Mouse (Mus musculus) forebrain, embryonic 11.5 days (tissue): ENCODE measurements around the gene Stard3. TPM values are rescaled to one million over a fixed set of nuclear protein-coding genes. Genes with fewer than 3 reads are reported as not detected.

ENCODE experiments used
- ATAC-seq: fragments of 200-750 bp; cut with Nextera tagmentation; replicated peaks from 2 replicates; pipeline ENCODE4 v1.8.0; 2017; ENCODE audit warnings: moderate TSS enrichment; ENCODE audit not compliant: low FRiP score
- DNase-seq: peaks from one replicate; pipeline ENCODE4 v3.0.0-alpha.2; 2017; ENCODE audit warnings: low spot score
- H3K27ac ChIP-seq: fragments of 300-500 bp; sonication (generic); 2 replicates; pipeline ENCODE4 v1.5.1; 2014; ENCODE audit warnings: low read depth, low read length
- H3K27me3 ChIP-seq: fragments of 300-500 bp; sonication (generic); 2 replicates; pipeline ENCODE4 v1.6.1; 2014; ENCODE audit warnings: mild to moderate bottlenecking, low read length, mixed read lengths; ENCODE audit not compliant: control insufficient read depth, insufficient read depth
- H3K36me3 ChIP-seq: fragments of 300-500 bp; sonication (generic); 2 replicates; pipeline ENCODE4 v1.6.1; 2014; ENCODE audit warnings: mild to moderate bottlenecking, low read length, moderate library complexity, mixed read lengths; ENCODE audit not compliant: control insufficient read depth, insufficient read depth
- H3K4me1 ChIP-seq: fragments of 300-500 bp; sonication (generic); replicated peaks from 2 replicates; pipeline ENCODE4 v1.6.1; 2014; ENCODE audit warnings: low read length, mixed read lengths; ENCODE audit not compliant: control insufficient read depth, insufficient read depth
- H3K4me2 ChIP-seq: fragments of 300-500 bp; sonication (generic); 2 replicates; pipeline ENCODE4 v1.6.1; 2014; ENCODE audit warnings: low read depth, mild to moderate bottlenecking, low read length, moderate library complexity, mixed read lengths; ENCODE audit not compliant: severe bottlenecking
- H3K4me3 ChIP-seq: fragments of 300-500 bp; sonication (generic); 2 replicates; pipeline ENCODE4 v1.5.1; 2014; ENCODE audit warnings: low read depth, low read length
- H3K9ac ChIP-seq: fragments of 300-500 bp; sonication (generic); 2 replicates; pipeline ENCODE4 v1.6.1; 2014; ENCODE audit warnings: low read length
- H3K9me3 ChIP-seq: fragments of 300-500 bp; sonication (generic); 2 replicates; pipeline ENCODE4 v1.6.1; 2016; ENCODE audit warnings: low read length, mixed read lengths; ENCODE audit not compliant: control insufficient read depth
- WGBS: fragments of 180-500 bp; shearing (Covaris S2); extraction: QIAGEN DNeasy Blood & Tissue Kit; methylation state at CpG from one replicate; pipeline ENCODE4 v1.1.7; 2014; 5-methylcytosine and 5-hydroxymethylcytosine counted together
- polyA plus RNA-seq: library from polyadenylated mRNA; unstranded; fragments of >200 nt; fragmentation: Nextera tagmentation; extraction: Ambion mirVana; gene quantifications from 2 replicates; pipeline ENCODE4 v1.2.1, GENCODE M21; 2014

Stard3 gene
- polyA plus RNA-seq, 1 experiment from 2014 or later = 38.1 TPM

DNA sequence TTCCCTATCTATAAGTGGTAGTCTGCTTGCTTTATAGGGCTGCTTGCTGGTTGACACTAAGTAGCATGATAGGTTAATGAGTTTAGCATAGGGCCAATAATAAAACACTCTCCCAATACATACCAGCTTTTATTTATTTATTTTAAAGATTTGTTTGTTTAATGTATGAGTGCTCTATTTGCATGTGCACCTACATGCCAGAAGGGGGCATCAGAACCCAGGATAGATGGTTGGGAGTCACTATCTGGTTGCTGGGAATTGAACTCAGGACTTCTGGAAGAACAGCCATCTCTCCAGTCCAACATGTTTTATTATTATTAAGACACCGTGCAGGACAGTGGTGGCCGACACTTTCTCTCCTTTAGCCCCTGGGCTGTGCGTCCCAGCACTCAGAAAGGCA is 26.0 kb upstream of the Stard3 start:
- peaks cover 99% of the 10 kb centered on the region for H3K27me3 ChIP-seq
- no peak overlapping the region for H3K27ac ChIP-seq
- no peak overlapping the region for H3K9ac ChIP-seq
- peaks cover 16% of the 10 kb centered on the region for H3K4me1 ChIP-seq
- WGBS = 78% methylated on average over 3 of the region's 3 CpGs
- H3K4me3 ChIP-seq = no peak overlapping the region
- H3K4me2 ChIP-seq = no peak overlapping the region
- DNase-seq (no peak), ATAC-seq (no peak)
- H3K36me3 ChIP-seq = no peaks in the 10 kb centered on the region
- no peaks in the 10 kb centered on the region for H3K9me3 ChIP-seq

DNA sequence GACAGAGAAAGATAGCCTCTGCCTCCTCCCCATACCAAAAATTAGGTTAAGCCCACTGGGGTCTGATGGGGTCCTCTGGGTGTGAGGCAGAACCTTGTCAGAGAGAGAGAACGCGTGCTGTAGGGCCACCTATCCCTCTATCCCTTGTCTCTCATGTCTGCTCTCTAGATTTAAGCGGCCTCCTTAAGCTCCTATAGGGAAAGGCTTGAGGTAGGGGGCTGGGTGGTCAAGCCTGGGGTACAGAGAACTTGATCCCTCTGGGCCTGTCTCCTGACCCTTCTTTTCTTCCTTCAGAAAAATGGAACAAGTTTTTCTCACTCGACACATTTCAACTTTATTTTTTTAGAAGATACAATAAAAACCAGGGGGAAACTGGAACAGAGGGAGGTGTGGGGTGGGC is 25.3 kb upstream of the Stard3 start:
- Histone ChIP-seq H3K9me3 (no peaks in the 10 kb centered on the region), H3K36me3 (no peaks in the 10 kb centered on the region), H3K27me3 (peaks cover 99% of the 10 kb centered on the region), H3K9ac (no peak overlapping the region), H3K4me1 (peaks cover 13% of the 10 kb centered on the region), H3K4me3 (no peak overlapping the region), H3K4me2 (no peak overlapping the region), H3K27ac (no peak overlapping the region)
- no peak for ATAC-seq
- WGBS = 86% methylated on average over 4 of the region's 4 CpGs
- DNase-seq = no peak

DNA sequence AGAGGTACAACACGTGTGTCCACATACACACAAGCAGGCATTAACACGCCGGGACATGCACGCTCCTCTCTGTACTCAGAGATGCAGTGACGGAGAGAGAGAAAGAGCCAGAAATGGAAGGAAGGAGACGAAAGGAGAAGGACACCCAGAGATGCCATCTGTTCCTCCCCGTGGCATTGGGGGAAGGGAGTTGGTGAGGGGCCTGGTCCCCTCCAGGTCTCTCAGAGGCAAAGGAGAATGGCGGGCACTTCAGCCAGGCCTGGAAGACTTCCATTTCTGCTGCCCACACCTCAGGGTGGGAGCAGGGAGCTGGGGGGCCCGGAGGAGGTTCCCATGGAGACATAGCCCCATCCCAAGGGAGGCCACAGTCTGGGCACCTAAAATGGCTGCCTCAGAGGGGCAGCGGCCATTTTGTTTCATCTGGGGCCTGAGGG is 24.9 kb upstream of the Stard3 start:
- Histone ChIP-seq H3K4me3 (no peak overlapping the region), H3K4me2 (no peak overlapping the region), H3K27ac (no peak overlapping the region), H3K9me3 (no peaks in the 10 kb centered on the region), H3K36me3 (no peaks in the 10 kb centered on the region), H3K27me3 (peaks cover 99% of the 10 kb centered on the region), H3K9ac (no peak overlapping the region), H3K4me1 (peaks cover 12% of the 10 kb centered on the region)
- DNase-seq = no peak
- no peak for ATAC-seq
- WGBS = 72% methylated on average over 10 of the region's 10 CpGs

DNA sequence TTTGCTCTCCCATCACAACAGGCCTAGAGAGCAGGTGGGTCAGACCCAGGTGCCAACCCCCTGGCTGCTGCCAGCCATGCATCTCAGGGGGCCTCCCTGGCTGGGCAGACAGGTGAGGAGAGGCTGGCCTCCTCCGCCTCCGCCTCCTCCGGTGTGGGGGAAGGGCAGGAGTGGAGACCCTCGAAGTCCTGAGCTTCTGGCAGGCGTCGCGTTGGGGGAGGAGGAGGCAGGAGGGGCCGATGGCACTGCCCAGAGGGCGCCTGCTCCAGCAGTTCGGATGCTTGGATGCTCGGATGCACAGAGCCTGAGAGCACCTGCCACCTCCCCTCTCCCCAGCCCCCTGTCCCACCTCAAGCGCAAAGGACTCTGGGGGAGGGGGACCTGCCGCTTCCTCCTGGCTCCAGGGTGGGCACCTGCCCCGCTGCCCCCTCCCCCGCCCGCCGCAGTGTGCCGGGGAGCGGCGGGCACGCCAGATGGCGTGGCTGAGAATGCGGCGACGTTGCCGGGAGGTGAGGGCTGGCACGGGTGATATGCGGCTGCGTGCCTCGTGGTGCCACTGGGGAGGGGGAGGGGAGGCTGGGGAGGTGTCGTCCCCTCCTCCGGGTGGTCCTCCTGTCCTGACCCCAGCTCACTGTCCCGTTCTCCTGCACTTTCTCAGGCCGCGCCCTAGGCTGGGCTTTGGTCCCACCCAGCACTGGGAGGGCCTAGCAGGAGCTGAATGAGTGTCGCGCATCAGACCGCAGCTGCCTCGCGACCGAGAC is 24.0 kb upstream of the Stard3 start:
- DNase-seq = no peak
- Histone ChIP-seq H3K4me1 (peaks cover 15% of the 10 kb centered on the region), H3K36me3 (no peaks in the 10 kb centered on the region), H3K27ac (no peak overlapping the region), H3K4me3 (peak overlapping the region; percentile 10; the same call in 1 of the 2 replicates), H3K27me3 (peaks cover 99% of the 10 kb centered on the region), H3K4me2 (peak overlapping the region; percentile 34), H3K9me3 (no peaks in the 10 kb centered on the region), H3K9ac (no peak overlapping the region)
- 1% methylated on average over 38 of the region's 41 CpGs for WGBS
- peak; percentile 27; the same call in 1 of the 2 replicates for ATAC-seq

- no peaks in the 10 kb centered on the region for H3K9me3 ChIP-seq
- WGBS = 7% methylated on average over 9 of the region's 9 CpGs
- peaks cover 22% of the 10 kb centered on the region for H3K4me1 ChIP-seq
- no peak for ATAC-seq
- H3K9ac ChIP-seq = no peak overlapping the region
- no peak overlapping the region for H3K4me2 ChIP-seq
- peaks cover 99% of the 10 kb centered on the region for H3K27me3 ChIP-seq
- H3K36me3 ChIP-seq = no peaks in the 10 kb centered on the region
- no peak overlapping the region for H3K27ac ChIP-seq
- no peak overlapping the region for H3K4me3 ChIP-seq
- DNase-seq = no peak
These were observed 22.9 kb upstream of the Stard3 start for GRCm38 (mm10) chr11:98335250-98335649.

GRCm38 (mm10) chr11:98336245-98337107 is 21.7 kb upstream of the Stard3 start:
- H3K4me3 ChIP-seq = no peak overlapping the region
- H3K27ac ChIP-seq = no peak overlapping the region
- H3K9me3 ChIP-seq = no peaks in the 10 kb centered on the region
- 19% methylated on average over 13 of the region's 13 CpGs for WGBS
- H3K4me1 ChIP-seq = peaks cover 23% of the 10 kb centered on the region
- H3K36me3 ChIP-seq = no peaks in the 10 kb centered on the region
- no peak for DNase-seq
- H3K9ac ChIP-seq = no peak overlapping the region
- H3K4me2 ChIP-seq = no peak overlapping the region
- H3K27me3 ChIP-seq = peaks cover 97% of the 10 kb centered on the region
- ATAC-seq = no peak

GRCm38 (mm10) chr11:98338507-98338961 is 19.6 kb upstream of the Stard3 start:
- no peaks in the 10 kb centered on the region for H3K9me3 ChIP-seq
- H3K4me1 ChIP-seq = peaks cover 29% of the 10 kb centered on the region
- peak overlapping the region; percentile 48 for H3K4me3 ChIP-seq
- no peaks in the 10 kb centered on the region for H3K36me3 ChIP-seq
- WGBS = under 1% methylated on average over 46 of the region's 57 CpGs
- H3K4me2 ChIP-seq = peak overlapping the region; percentile 81
- peak overlapping the region; percentile 43 for H3K9ac ChIP-seq
- DNase-seq = peak; percentile 70
- peaks cover 88% of the 10 kb centered on the region for H3K27me3 ChIP-seq
- no peak for ATAC-seq
- no peak overlapping the region for H3K27ac ChIP-seq

DNA sequence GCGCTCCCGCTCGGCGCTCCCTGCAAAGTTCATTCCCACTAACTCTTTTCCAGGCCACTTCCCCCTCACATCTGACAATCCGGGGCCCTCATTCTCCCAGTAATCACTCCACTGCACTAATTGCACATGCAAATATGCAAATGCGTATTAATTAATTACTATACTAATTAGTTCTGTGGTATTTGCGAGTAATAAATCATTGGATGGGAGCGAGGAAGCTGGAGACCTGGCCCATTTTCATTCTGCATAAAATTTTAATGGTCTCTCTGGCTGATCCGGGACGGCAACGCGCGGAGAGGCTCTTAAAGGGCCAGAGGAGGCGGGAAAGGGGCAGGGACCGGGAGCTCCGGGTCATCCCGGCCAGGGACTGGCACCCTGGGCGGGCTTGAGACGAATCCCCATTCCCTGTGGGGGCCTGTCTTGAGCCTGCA is 19.1 kb upstream of the Stard3 start:
- Histone ChIP-seq H3K9me3 (no peaks in the 10 kb centered on the region), H3K27ac (no peak overlapping the region), H3K9ac (no peak overlapping the region; the same call in none of the 2 replicates), H3K36me3 (no peaks in the 10 kb centered on the region), H3K4me2 (peak overlapping the region; percentile 81), H3K4me3 (peak overlapping the region; percentile 48), H3K27me3 (peaks cover 84% of the 10 kb centered on the region), H3K4me1 (peaks cover 27% of the 10 kb centered on the region)
- WGBS = under 1% methylated on average over 19 of the region's 19 CpGs
- no peak for DNase-seq
- ATAC-seq = no peak
